Mouse (Mus musculus): ENCODE results near the gene Gdf5.

- no peak for TF ChIP-seq CTCF (IDR thresholded peaks at IDR 0.05; ENCODE audit: low read depth, low read length)
- TF ChIP-seq POLR2A (IDR thresholded peaks at IDR 0.05; ENCODE audit: borderline replicate concordance, low read depth, low read length) = no peak
Measured at GRCm38 (mm10) chr2:155945580-155945979, 413 bp upstream of the Gdf5 start.

Measured in bone marrow macrophage, adult 2 months (primary cell).